Mouse (Mus musculus) brain, embryonic 14.5 days (tissue): ENCODE results near the gene Terb1. TPM values are rescaled to one million over a fixed set of nuclear protein-coding genes. Genes with fewer than 3 reads are reported as not detected.

ENCODE experiments used
- DNase-seq: peaks from one replicate; pipeline ENCODE4 v3.0.0-alpha.2; 2011; ENCODE audit warnings: low read depth
- CTCF ChIP-seq: fragments of 200-500 bp; IDR thresholded peaks from 2 replicates; pipeline ENCODE4 v1.5.1; 2012; ENCODE audit warnings: inconsistent platforms, mild to moderate bottlenecking, moderate library complexity, borderline replicate concordance; ENCODE audit not compliant: insufficient read depth, insufficient read length; ENCODE audit errors: extremely low read depth
- POLR2A ChIP-seq: fragments of 200-500 bp; IDR thresholded peaks from 2 replicates; pipeline ENCODE4 v1.6.1; 2012; ENCODE audit warnings: mild to moderate bottlenecking, inconsistent platforms, borderline replicate concordance; ENCODE audit not compliant: poor library complexity, insufficient read depth, insufficient read length, severe bottlenecking; ENCODE audit errors: extremely low read depth
- polyA plus RNA-seq: library from polyadenylated mRNA; depleted of rRNA; stranded (reverse); fragments of >200 nt; gene quantifications from 2 replicates; pipeline ENCODE4 v1.2.3, GENCODE M21; 2012; rRNA removed

The Terb1 gene
- polyA plus RNA-seq, 1 experiment, result 0.57 TPM

- TF ChIP-seq POLR2A (no peak), CTCF (no peak)
- no peak for DNase-seq
Observed at GRCm38 (mm10) chr8:104408328-104409110, 101.2 kb downstream of the Terb1 start.

GRCm38 (mm10) chr8:104406340-104407128 is 103.2 kb downstream of the Terb1 start:
- no peak for DNase-seq
- no peak for TF ChIP-seq CTCF
- no peak for TF ChIP-seq POLR2A

GRCm38 (mm10) chr8:104405430-104406187 is 104.1 kb downstream of the Terb1 start:
- TF ChIP-seq CTCF, result no peak
- TF ChIP-seq POLR2A, result no peak
- no peak for DNase-seq

DNA sequence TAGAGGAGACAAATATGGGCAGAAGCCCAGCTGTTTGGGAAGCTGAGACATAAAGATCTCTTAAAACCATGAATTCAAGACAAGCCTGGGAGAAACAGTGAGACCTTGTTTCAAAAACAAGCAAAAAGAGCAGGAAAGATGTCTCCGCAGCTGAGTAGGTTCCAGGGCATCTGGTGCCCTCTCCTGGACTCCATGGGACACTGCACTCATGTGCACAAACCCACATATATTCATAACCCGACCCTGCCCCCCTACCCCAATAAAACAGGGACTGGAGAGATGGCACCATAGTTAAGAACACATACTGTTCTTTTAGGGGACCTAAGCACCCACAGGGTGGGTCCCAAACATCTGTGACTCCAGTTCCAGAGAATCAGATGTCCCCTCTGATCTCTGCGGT is 106.1 kb downstream of the Terb1 start:
- DNase-seq, result no peak
- TF ChIP-seq CTCF (peak; percentile 46; the same call in 1 of the 2 replicates), POLR2A (no peak)

Other genes with a start within 250 kb of the Terb1 start
- not detected in 2 replicates for gene Cmtm2a, start 216.7 kb downstream of the Terb1 start, polyA plus RNA-seq
- not detected in 2 replicates for gene Gm45711, start 199.8 kb downstream of the Terb1 start, polyA plus RNA-seq
- gene Cmtm1, start 199.8 kb downstream of the Terb1 start, polyA plus RNA-seq, result 0.08 TPM in 1 of 2 replicates, not detected in the other
- gene Gm11020, start 188.3 kb downstream of the Terb1 start, polyA plus RNA-seq, result not detected in 2 replicates
- gene Cmtm2b, start 187.7 kb downstream of the Terb1 start, polyA plus RNA-seq, result not detected in 2 replicates
- 57.5 and 64.9 TPM in 2 replicates for gene Cmtm3, start 170.5 kb downstream of the Terb1 start, polyA plus RNA-seq
- 18.3 and 20.8 TPM in 2 replicates for gene Cmtm4, start 114.1 kb downstream of the Terb1 start, polyA plus RNA-seq
- gene Dync1li2, start 66.9 kb downstream of the Terb1 start, polyA plus RNA-seq, result 89.9 and 110 TPM in 2 replicates
- 72.4 and 89.3 TPM in 2 replicates for gene Nae1, start 24.7 kb upstream of the Terb1 start, polyA plus RNA-seq
- 1.6 and 1.8 TPM in 2 replicates for gene Car7, start 24.8 kb upstream of the Terb1 start, polyA plus RNA-seq
- gene Pdp2, start 81.5 kb upstream of the Terb1 start, polyA plus RNA-seq, result 6.8 and 9.7 TPM in 2 replicates
- gene Cdh16, start 114.5 kb upstream of the Terb1 start, polyA plus RNA-seq, result not detected in 2 replicates
- 3.0 and 3.4 TPM in 2 replicates for gene Rrad, start 121.4 kb upstream of the Terb1 start, polyA plus RNA-seq
- gene Ciao2b, start 132.1 kb upstream of the Terb1 start, polyA plus RNA-seq, result 83.3 and 119 TPM in 2 replicates
- not detected in 2 replicates for gene Ces2a, start 224.1 kb upstream of the Terb1 start, polyA plus RNA-seq